Mouse (Mus musculus) testis, adult 2 months (tissue): ENCODE data around the gene Hey2. TPM values are rescaled to one million over a fixed set of nuclear protein-coding genes. Genes with fewer than 3 reads are reported as not detected.

Experiments used
- H3K27ac ChIP-seq: fragments of 200-500 bp; 2 replicates; pipeline ENCODE4 v1.5.1; 2012; ENCODE audit warnings: low read depth, low read length; ENCODE audit not compliant: control insufficient read depth, insufficient read depth
- H3K27me3 ChIP-seq: fragments of 200-500 bp; 2 replicates; pipeline ENCODE4 v1.6.1; 2012; ENCODE audit warnings: mild to moderate bottlenecking, low read length, moderate library complexity; ENCODE audit not compliant: control insufficient read depth, insufficient read depth
- H3K36me3 ChIP-seq: fragments of 200-500 bp; 2 replicates; pipeline ENCODE4 v1.6.1; 2012; ENCODE audit warnings: mild to moderate bottlenecking, low read length; ENCODE audit not compliant: control insufficient read depth, insufficient read depth
- H3K4me1 ChIP-seq: fragments of 200-500 bp; 2 replicates; pipeline ENCODE4 v1.6.1; 2012; ENCODE audit warnings: low read length; ENCODE audit not compliant: control insufficient read depth, insufficient read depth
- H3K4me3 ChIP-seq: fragments of 200-500 bp; 2 replicates; pipeline ENCODE4 v1.5.1; 2012; ENCODE audit warnings: low read depth, mild to moderate bottlenecking, low read length, moderate library complexity, mixed read lengths; ENCODE audit not compliant: control insufficient read depth
- CTCF ChIP-seq: fragments of 200-500 bp; IDR thresholded peaks from 2 replicates; pipeline ENCODE4 v1.5.1; 2012; ENCODE audit warnings: low read depth, mild to moderate bottlenecking, inconsistent platforms, low read length, moderate library complexity; ENCODE audit not compliant: control insufficient read depth, insufficient read depth, insufficient replicate concordance
- POLR2A ChIP-seq: fragments of 200-500 bp; IDR thresholded peaks from 2 replicates; pipeline ENCODE4 v1.6.1; 2012; ENCODE audit warnings: low read depth, mild to moderate bottlenecking, inconsistent platforms, low read length, moderate library complexity; ENCODE audit not compliant: control insufficient read depth
- polyA plus RNA-seq: library from polyadenylated mRNA; depleted of rRNA; stranded (reverse); fragments of >200 nt; gene quantifications from 2 replicates; pipeline ENCODE4 v1.2.3, GENCODE M21; 2012

Hey2 gene
- polyA plus RNA-seq, 1 experiment = 1.1 TPM

- peak overlapping the region; percentile 89 for H3K4me3 ChIP-seq
- TF ChIP-seq POLR2A (no peak), CTCF (no peak)
- H3K4me1 ChIP-seq = peaks cover 21% of the 10 kb centered on the region
- no peaks in the 10 kb centered on the region for H3K36me3 ChIP-seq
- H3K27ac ChIP-seq = no peak overlapping the region
- no peaks in the 10 kb centered on the region for H3K27me3 ChIP-seq
Measured at GRCm38 (mm10) chr10:30842228-30842627, 373 bp downstream of the Hey2 start.

- Histone ChIP-seq H3K4me1 (peaks cover 21% of the 10 kb centered on the region), H3K27ac (no peak overlapping the region), H3K4me3 (no peak overlapping the region), H3K27me3 (no peaks in the 10 kb centered on the region), H3K36me3 (no peaks in the 10 kb centered on the region)
- TF ChIP-seq POLR2A (no peak), CTCF (no peak)
Measured at GRCm38 (mm10) chr10:30840824-30841223, 1.8 kb downstream of the Hey2 start.

- H3K4me3 ChIP-seq = no peak overlapping the region
- no peak overlapping the region for H3K27ac ChIP-seq
- peaks cover 11% of the 10 kb centered on the region for H3K4me1 ChIP-seq
- H3K36me3 ChIP-seq = no peaks in the 10 kb centered on the region
- no peaks in the 10 kb centered on the region for H3K27me3 ChIP-seq
- TF ChIP-seq CTCF (no peak), POLR2A (no peak)
Measured at GRCm38 (mm10) chr10:30838188-30838587, 4.4 kb downstream of the Hey2 start.

- Histone ChIP-seq H3K27ac (no peak overlapping the region), H3K36me3 (no peaks in the 10 kb centered on the region), H3K4me3 (no peak overlapping the region), H3K27me3 (no peaks in the 10 kb centered on the region), H3K4me1 (no peaks in the 10 kb centered on the region)
- TF ChIP-seq POLR2A = no peak
- TF ChIP-seq CTCF = no peak
Measured at GRCm38 (mm10) chr10:30825049-30825448, 17.6 kb downstream of the Hey2 start.

- no peaks in the 10 kb centered on the region for H3K36me3 ChIP-seq
- no peaks in the 10 kb centered on the region for H3K27me3 ChIP-seq
- H3K4me3 ChIP-seq = peak overlapping the region; percentile 55
- H3K27ac ChIP-seq = peak overlapping the region; percentile 70; the same call in 1 of the 2 replicates
- H3K4me1 ChIP-seq = no peaks in the 10 kb centered on the region
- TF ChIP-seq POLR2A = no peak
- no peak for TF ChIP-seq CTCF
Measured at GRCm38 (mm10) chr10:30810967-30811293, 31.7 kb downstream of the Hey2 start.

GRCm38 (mm10) chr10:30810247-30810966 lies 32.2 kb downstream of the Hey2 start:
- Histone ChIP-seq H3K4me3 (peak overlapping the region; percentile 55), H3K27ac (peak overlapping the region; percentile 70; the same call in 1 of the 2 replicates), H3K36me3 (no peaks in the 10 kb centered on the region), H3K4me1 (no peaks in the 10 kb centered on the region), H3K27me3 (no peaks in the 10 kb centered on the region)
- TF ChIP-seq POLR2A (no peak), CTCF (no peak)

GRCm38 (mm10) chr10:30803587-30804253 lies 38.9 kb downstream of the Hey2 start:
- peaks cover 6% of the 10 kb centered on the region for H3K4me1 ChIP-seq
- H3K36me3 ChIP-seq = no peaks in the 10 kb centered on the region
- no peaks in the 10 kb centered on the region for H3K27me3 ChIP-seq
- TF ChIP-seq POLR2A = no peak
- TF ChIP-seq CTCF = no peak
- peak overlapping the region; percentile 88 for H3K27ac ChIP-seq
- peak overlapping the region; percentile 97 for H3K4me3 ChIP-seq
